Mouse (Mus musculus) liver, embryonic 14.5 days (tissue): Measurements from ENCODE around the gene Decr2.

Experiments used
- CTCF ChIP-seq: IDR thresholded peaks from 2 replicates; pipeline ENCODE4 v1.5.1; 2016; ENCODE audit warnings: antibody characterized with exemption, low read depth, control low read depth
- EP300 ChIP-seq: IDR thresholded peaks from 2 replicates; pipeline ENCODE4 v1.6.1; 2016; ENCODE audit warnings: antibody characterized with exemption, low read depth

- TF ChIP-seq CTCF (no peak), EP300 (no peak)
These were observed 33.1 kb upstream of the Decr2 start, which contains the start of gene Mrpl28 for GRCm38 (mm10) chr17:26123267-26123684.
